Mouse (Mus musculus) MEL (cell line): Measurements from ENCODE around the gene Mbtd1.
A peak's percentile ranks its signal among the peaks of the same experiment; 100 is the strongest.

Experiments
- CHD2 ChIP-seq: IDR thresholded peaks from 2 replicates; pipeline ENCODE4 v1.6.1; 2011; ENCODE audit warnings: low read length, improper control_type of control experiment
- CTCF ChIP-seq, 3 experiments: IDR thresholded peaks in 2 of 3; conservative IDR thresholded peaks in 1 of 3; 2 replicates each; pipeline ENCODE4 v1.5.1; 2011 to 2012; ENCODE audit warnings: low read length in 3 of 3, low read depth in 2 of 3, mild to moderate bottlenecking in 2 of 3, improper control_type of control experiment in 1 of 3, inconsistent platforms in 1 of 3, mixed read lengths in 1 of 3, moderate library complexity in 1 of 3; ENCODE audit not compliant: control insufficient read depth in 1 of 3, insufficient read depth in 1 of 3, poor library complexity in 1 of 3, severe bottlenecking in 1 of 3
- ETS1 ChIP-seq: IDR thresholded peaks from 2 replicates; pipeline ENCODE4 v1.6.1; 2012; ENCODE audit warnings: low read depth, mild to moderate bottlenecking, inconsistent platforms, low read length, improper control_type of control experiment, moderate library complexity
- GATA1 ChIP-seq: IDR thresholded peaks from 2 replicates; pipeline ENCODE4 v1.6.1; 2011; ENCODE audit warnings: low read depth, low read length, improper control_type of control experiment
- MAX ChIP-seq: IDR thresholded peaks from 2 replicates; pipeline ENCODE4 v1.6.1; 2011; ENCODE audit warnings: low read length, improper control_type of control experiment
- POLR2A ChIP-seq, 2 experiments: IDR thresholded peaks; 2 replicates each; pipeline ENCODE4 v1.6.1; 2011 to 2012; ENCODE audit warnings: low read length in 2 of 2, mild to moderate bottlenecking in 2 of 2, control low read depth in 1 of 2, improper control_type of control experiment in 1 of 2, low read depth in 1 of 2, moderate library complexity in 1 of 2; ENCODE audit not compliant: control insufficient read depth in 1 of 2, insufficient read depth in 1 of 2, poor library complexity in 1 of 2
- RAD21 ChIP-seq: IDR thresholded peaks from 2 replicates; pipeline ENCODE4 v1.6.1; 2011; ENCODE audit warnings: mild to moderate bottlenecking, low read depth, low read length, improper control_type of control experiment
- RCOR1 ChIP-seq: IDR thresholded peaks from 2 replicates; pipeline ENCODE4 v1.6.1; 2012; ENCODE audit warnings: low read depth, mild to moderate bottlenecking, inconsistent platforms, low read length, improper control_type of control experiment
- SIN3A ChIP-seq: IDR thresholded peaks from 2 replicates; pipeline ENCODE4 v1.6.1; 2012; ENCODE audit warnings: low read length, improper control_type of control experiment, inconsistent platforms
- ZMIZ1 ChIP-seq: IDR thresholded peaks from 2 replicates; pipeline ENCODE4 v1.6.1; 2012; ENCODE audit warnings: low read depth, mild to moderate bottlenecking, inconsistent platforms, low read length, improper control_type of control experiment, moderate library complexity

GRCm38 (mm10) chr11:93995111-93995719 is 109.6 kb downstream of the Mbtd1 start:
- TF ChIP-seq CTCF (IDR thresholded peaks at IDR 0.05 in 2 of 3, conservative IDR thresholded peaks at IDR 0.05 in 1 of 3; ENCODE audit: control insufficient read depth in 1 of 3, insufficient read depth in 1 of 3, low read depth in 2 of 3, low read length in 3 of 3, poor library complexity in 1 of 3, severe bottlenecking in 1 of 3): no peak
- TF ChIP-seq ZMIZ1: peak; percentile 79
- TF ChIP-seq POLR2A (IDR thresholded peaks at IDR 0.05; ENCODE audit: control insufficient read depth in 1 of 2, insufficient read depth in 1 of 2, low read depth in 1 of 2, low read length in 2 of 2, poor library complexity in 1 of 2): peak; percentile 7 to 63; a peak in 2 of 4 replicates
- no peak for TF ChIP-seq RAD21
- 0 out of 2 replicates have a peak, but pooled peaks have one; percentile 21 for TF ChIP-seq RCOR1
- TF ChIP-seq ETS1: peak; percentile 89
- TF ChIP-seq CHD2: no peak
- peak; percentile 80 for TF ChIP-seq SIN3A
- peak; percentile 21; the same call in 1 of the 2 replicates for TF ChIP-seq MAX
- TF ChIP-seq GATA1: peak; percentile 32; the same call in 1 of the 2 replicates
